Mouse (Mus musculus): ENCODE measurements around the gene Rab11fip5. TPM values are rescaled to one million over a fixed set of nuclear protein-coding genes. Genes with fewer than 3 reads are reported as not detected.

Rab11fip5 gene
- total RNA-seq, 2 experiments from 2014 or later, result 5.2 to 5.8 TPM

GRCm38 (mm10) chr6:85320445-85320866 lies 54.0 kb downstream of the Rab11fip5 start:
- no peak for ATAC-seq (ENCODE audit: poor library complexity, severe bottlenecking)

GRCm38 (mm10) chr6:85316211-85316610 lies 58.2 kb downstream of the Rab11fip5 start:
- no peak for ATAC-seq (ENCODE audit: poor library complexity, severe bottlenecking)

- no peak for ATAC-seq (ENCODE audit: poor library complexity, severe bottlenecking)
Observed at GRCm38 (mm10) chr6:85314064-85314798, 60.2 kb downstream of the Rab11fip5 start.

GRCm38 (mm10) chr6:85307894-85308293 lies 66.5 kb downstream of the Rab11fip5 start:
- ATAC-seq (ENCODE audit: poor library complexity, severe bottlenecking), result no peak

GRCm38 (mm10) chr6:85306375-85306774 lies 68.1 kb downstream of the Rab11fip5 start:
- peak; percentile 72; the same call in 1 of the 2 replicates for ATAC-seq (ENCODE audit: poor library complexity, severe bottlenecking)

- no peak for ATAC-seq (ENCODE audit: poor library complexity, severe bottlenecking)
Observed at GRCm38 (mm10) chr6:85305826-85306225, 68.6 kb downstream of the Rab11fip5 start.

- no peak for ATAC-seq (ENCODE audit: poor library complexity, severe bottlenecking)
Observed at GRCm38 (mm10) chr6:85304966-85305365, 69.5 kb downstream of the Rab11fip5 start.

- ATAC-seq (ENCODE audit: poor library complexity, severe bottlenecking), result no peak
Observed at GRCm38 (mm10) chr6:85302326-85303055, 71.9 kb downstream of the Rab11fip5 start.

GRCm38 (mm10) chr6:85295384-85296167 lies 78.9 kb downstream of the Rab11fip5 start:
- peak; percentile 56 for ATAC-seq (ENCODE audit: poor library complexity, severe bottlenecking)

GRCm38 (mm10) chr6:85294004-85294379 lies 80.4 kb downstream of the Rab11fip5 start:
- no peak for ATAC-seq (ENCODE audit: poor library complexity, severe bottlenecking)

- peak; percentile 84 for ATAC-seq (ENCODE audit: poor library complexity, severe bottlenecking)
Observed at GRCm38 (mm10) chr6:85293255-85294003, 81.0 kb downstream of the Rab11fip5 start.

GRCm38 (mm10) chr6:85290869-85291824 lies 83.3 kb downstream of the Rab11fip5 start:
- ATAC-seq (ENCODE audit: poor library complexity, severe bottlenecking), result peak; percentile 58

GRCm38 (mm10) chr6:85288193-85288857 lies 86.1 kb downstream of the Rab11fip5 start:
- ATAC-seq (ENCODE audit: poor library complexity, severe bottlenecking), result no peak

- no peak for ATAC-seq (ENCODE audit: poor library complexity, severe bottlenecking)
Observed at GRCm38 (mm10) chr6:85286283-85287047, 88.0 kb downstream of the Rab11fip5 start.

Measured in megakaryocyte, adult 5-6 weeks (primary cell).